Mouse (Mus musculus): ENCODE measurements around the gene Nox3.

Gene Nox3

DNA sequence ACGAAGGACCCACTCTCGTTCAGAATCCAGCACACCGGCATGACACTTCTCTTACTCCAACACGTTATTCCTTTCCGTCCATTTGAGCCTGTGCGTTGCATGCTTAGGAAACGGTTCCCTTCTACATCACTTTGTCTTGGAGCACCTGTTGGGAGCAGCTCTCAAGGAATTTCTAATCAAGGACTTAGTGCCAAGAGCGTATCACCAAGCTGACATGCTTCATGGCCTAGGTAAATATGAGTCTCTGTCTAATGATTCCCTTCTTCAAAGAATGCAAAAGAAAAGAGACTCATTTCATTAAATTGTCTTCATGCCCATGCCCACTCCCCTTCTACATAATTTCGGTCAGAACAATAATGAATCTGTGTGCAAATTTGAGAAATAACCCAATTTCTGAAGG is at the start of gene Nox3:
Gene Nox3 (minus strand): TSS at position 101 of the 400 bp plus-strand sequence.
- no peak for DNase-seq

DNA sequence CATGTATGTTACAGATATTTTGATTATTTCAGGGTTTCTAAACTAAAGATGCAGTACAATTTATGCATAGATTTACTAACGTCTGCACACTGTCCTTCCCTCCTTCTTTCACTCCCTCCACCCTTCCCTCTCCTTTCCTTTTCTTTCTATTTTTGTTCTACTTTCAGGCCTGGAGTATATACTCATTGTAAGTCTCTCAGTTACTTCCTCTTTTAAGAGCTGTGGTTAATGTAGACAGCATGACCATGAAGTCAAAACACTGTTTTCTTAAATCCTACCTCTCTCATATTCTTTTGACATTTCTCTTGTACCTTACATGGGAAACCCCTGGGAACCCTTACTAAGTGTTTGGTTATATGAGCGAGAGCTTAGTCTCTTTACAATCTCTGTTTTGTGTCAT is 48.3 kb upstream of the Nox3 start:
- DNase-seq = no peak

GRCm38 (mm10) chr17:3736936-3737335 is 40.9 kb upstream of the Nox3 start:
- no peak for DNase-seq

- no peak for DNase-seq
Observed at GRCm38 (mm10) chr17:3734286-3734685, 38.2 kb upstream of the Nox3 start.

GRCm38 (mm10) chr17:3705350-3705930 is 9.4 kb upstream of the Nox3 start:
- DNase-seq = no peak

DNA sequence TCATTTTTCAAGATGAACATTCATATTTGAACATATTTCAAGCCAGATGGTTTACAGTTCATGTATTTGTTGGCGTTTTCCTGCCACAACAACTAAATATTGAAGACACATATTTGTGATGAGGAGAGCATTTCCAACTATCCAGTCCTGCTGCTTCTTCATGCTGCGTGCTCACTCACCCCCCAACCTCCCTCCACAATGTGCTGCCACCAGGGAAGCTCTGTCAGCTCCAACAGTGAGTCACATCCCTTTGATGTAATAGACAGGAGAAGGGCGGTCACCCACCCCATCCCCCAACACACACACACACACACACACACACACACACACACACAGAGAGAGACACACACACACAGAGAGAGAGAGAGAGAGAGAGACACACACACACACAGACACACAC is 6.3 kb upstream of the Nox3 start:
- no peak for DNase-seq

DNA sequence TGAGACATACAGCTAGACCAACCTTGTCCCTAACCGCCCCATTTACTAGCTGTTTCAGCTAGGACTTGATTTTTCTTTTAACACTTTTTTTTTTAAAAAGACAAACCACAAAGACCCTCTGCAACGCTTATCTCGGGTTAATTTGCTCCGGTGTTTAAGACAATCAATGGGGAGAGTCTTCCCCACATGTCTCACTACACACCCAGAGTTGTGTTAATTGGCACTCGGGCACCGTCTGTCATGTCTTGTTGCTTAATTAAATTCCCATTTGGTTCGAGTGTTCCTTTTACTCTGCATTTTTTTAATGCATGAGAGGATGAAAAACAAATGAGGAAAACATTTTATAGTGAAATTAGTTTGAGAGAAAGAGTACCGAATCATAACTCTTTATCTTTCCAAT is 3.2 kb downstream of the Nox3 start:
- no peak for DNase-seq

GRCm38 (mm10) chr17:3690499-3691258 is 5.4 kb downstream of the Nox3 start:
- DNase-seq = no peak

GRCm38 (mm10) chr17:3683662-3684061 is 12.4 kb downstream of the Nox3 start:
- no peak for DNase-seq

- no peak for DNase-seq
Observed at GRCm38 (mm10) chr17:3669226-3669625, 26.8 kb downstream of the Nox3 start.

DNA sequence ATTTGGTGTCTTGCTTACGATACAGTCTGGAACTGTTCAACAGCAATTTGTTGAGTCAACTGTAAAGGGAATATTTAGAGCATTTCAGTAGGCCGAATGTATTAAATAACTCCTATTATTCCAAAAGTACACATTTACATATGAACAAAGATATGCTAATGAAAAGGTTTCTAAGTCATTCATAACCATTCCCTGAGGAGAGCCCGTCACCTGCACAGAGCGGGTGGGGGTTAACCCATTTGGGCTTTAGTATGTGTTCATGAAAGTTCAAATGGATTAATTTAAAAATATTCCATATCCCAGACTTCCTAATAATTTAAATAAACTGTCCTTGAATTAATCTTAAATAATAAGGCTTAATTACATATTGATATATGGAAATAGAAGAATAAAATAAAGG is 28.8 kb downstream of the Nox3 start:
- DNase-seq = no peak

DNA sequence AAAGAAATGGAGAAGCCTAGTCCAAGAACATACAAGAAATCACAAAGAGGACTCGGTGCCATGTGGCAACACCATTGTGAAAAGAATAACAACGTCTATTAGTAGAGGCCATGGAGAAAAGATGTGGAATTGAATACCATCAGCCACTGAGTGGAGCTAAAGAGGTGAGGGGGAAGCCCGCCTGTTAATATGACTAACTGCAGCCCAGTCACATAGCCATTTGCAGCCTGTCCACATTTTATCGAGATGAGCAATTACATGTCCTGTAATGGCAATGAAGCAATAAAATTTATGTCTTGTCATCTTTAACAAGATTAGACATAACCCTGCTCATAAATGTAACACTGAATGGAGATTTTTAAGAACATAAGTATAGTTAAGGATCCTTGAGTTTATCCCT is 30.7 kb downstream of the Nox3 start:
- no peak for DNase-seq

- DNase-seq = no peak
Observed at GRCm38 (mm10) chr17:3659497-3659896, 36.6 kb downstream of the Nox3 start.

DNA sequence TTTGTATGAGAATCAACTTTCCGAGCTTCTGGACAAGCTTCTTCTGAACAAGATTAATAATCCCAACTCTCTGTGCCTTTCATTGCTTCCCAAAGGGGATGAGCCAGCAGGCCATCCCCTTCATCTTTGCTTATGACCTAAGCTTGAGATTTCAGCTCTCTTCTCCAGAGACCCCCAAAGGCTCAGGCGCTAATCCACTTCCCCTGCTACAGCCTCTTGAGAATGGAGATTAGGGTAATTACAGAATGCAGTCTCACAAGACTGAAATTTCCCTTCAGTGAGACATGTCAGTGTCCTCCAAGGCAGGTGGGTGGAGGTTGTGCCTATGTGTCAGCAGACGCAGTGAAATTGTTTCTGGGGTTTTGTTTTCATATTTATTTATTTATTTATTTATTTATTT is 45.7 kb downstream of the Nox3 start:
- DNase-seq = no peak

GRCm38 (mm10) chr17:3643582-3643981 is 52.5 kb downstream of the Nox3 start:
- no peak for DNase-seq

DNA sequence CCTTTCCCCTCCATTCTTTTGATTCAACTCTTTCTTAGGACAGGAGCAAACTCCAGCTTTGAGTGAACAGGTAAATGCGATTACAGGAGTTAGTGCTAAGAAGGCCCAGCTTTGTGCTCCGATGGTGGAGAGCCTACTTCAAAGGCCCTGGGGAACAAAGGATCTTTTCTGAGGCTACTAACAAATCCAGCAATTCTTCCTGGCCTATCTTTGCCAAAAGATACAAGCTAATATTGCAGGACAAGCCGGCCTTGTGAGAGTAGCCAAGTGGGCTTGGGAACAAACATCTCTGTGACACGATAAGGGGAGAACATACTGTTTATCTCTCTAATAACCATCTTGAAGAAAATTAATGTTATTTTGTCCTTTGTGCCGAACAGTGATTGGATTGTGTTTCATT is 54.6 kb downstream of the Nox3 start:
- no peak for DNase-seq

- no peak for DNase-seq
Observed at GRCm38 (mm10) chr17:3638757-3639156, 57.3 kb downstream of the Nox3 start.

- no peak for DNase-seq
Observed at GRCm38 (mm10) chr17:3632501-3632900, 63.6 kb downstream of the Nox3 start.

- no peak for DNase-seq
Observed at GRCm38 (mm10) chr17:3616329-3617216, 79.5 kb downstream of the Nox3 start.

DNA sequence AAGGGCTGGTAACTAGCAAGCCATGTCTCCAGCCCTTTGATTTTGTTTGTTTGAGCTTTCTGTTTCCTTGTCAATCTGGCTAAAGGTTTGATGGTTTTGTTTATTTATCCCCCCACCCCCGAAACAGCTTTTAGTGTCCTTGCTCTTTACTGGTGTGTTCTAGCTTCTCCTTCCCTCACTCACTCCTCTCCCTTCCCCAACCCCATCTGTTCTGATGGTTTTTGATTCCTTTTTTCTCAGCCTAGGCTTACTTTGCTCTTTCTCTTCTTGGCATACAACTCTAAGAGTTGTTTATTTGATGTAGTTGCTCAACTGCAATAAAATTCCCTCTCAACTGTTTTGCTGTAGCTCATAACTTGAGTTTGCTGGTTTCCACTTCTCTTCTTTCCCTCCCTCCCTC is 80.5 kb downstream of the Nox3 start:
- no peak for DNase-seq

- DNase-seq = no peak
Observed at GRCm38 (mm10) chr17:3611781-3612075, 84.3 kb downstream of the Nox3 start.

- no peak for DNase-seq
Observed at GRCm38 (mm10) chr17:3610928-3611780, 84.9 kb downstream of the Nox3 start.

- DNase-seq = no peak
Observed at GRCm38 (mm10) chr17:3610307-3610754, 85.7 kb downstream of the Nox3 start.

Measured in cerebellum, adult 11 months (tissue).